Mouse (Mus musculus) megakaryocyte, embryonic 14.5 days (primary cell): ENCODE results near the gene Abhd10. TPM values are rescaled to one million over a fixed set of nuclear protein-coding genes. Genes with fewer than 3 reads are reported as not detected.

Source experiments
- H3K27me3 ChIP-seq: replicated peaks from 2 replicates; pipeline ENCODE3; 2012; ENCODE audit warnings: inconsistent platforms
- H3K36me3 ChIP-seq: replicated peaks from 2 replicates; pipeline ENCODE3; 2012; ENCODE audit warnings: low read length, inconsistent platforms, mixed read lengths
- H3K4me1 ChIP-seq: 2 replicates; pipeline ENCODE4 v1.6.1; 2012; ENCODE audit warnings: inconsistent platforms
- H3K4me3 ChIP-seq: replicated peaks from 2 replicates; pipeline ENCODE3; 2012; ENCODE audit warnings: moderate library complexity, mild to moderate bottlenecking, inconsistent platforms
- H3K9me3 ChIP-seq: 2 replicates; pipeline ENCODE4 v1.6.1; 2012; ENCODE audit warnings: inconsistent platforms
- FLI1 ChIP-seq: IDR thresholded peaks from 2 replicates; pipeline ENCODE4 v1.6.1; 2012; ENCODE audit warnings: low read length, inconsistent platforms, mixed read lengths
- GATA1 ChIP-seq: IDR thresholded peaks from 3 replicates; pipeline ENCODE4 v1.6.1; 2012; ENCODE audit warnings: mixed read lengths, low read length, inconsistent platforms, borderline replicate concordance
- polyA plus RNA-seq: library from polyadenylated mRNA; stranded (reverse); fragments of >175 nt; gene quantifications from 2 replicates; pipeline ENCODE4 v1.2.3, GENCODE M21; 2012; ENCODE audit warnings: low replicate concordance; ENCODE audit not compliant: insufficient read depth

The Abhd10 gene
- polyA plus RNA-seq, 1 experiment = 4.5 TPM

DNA sequence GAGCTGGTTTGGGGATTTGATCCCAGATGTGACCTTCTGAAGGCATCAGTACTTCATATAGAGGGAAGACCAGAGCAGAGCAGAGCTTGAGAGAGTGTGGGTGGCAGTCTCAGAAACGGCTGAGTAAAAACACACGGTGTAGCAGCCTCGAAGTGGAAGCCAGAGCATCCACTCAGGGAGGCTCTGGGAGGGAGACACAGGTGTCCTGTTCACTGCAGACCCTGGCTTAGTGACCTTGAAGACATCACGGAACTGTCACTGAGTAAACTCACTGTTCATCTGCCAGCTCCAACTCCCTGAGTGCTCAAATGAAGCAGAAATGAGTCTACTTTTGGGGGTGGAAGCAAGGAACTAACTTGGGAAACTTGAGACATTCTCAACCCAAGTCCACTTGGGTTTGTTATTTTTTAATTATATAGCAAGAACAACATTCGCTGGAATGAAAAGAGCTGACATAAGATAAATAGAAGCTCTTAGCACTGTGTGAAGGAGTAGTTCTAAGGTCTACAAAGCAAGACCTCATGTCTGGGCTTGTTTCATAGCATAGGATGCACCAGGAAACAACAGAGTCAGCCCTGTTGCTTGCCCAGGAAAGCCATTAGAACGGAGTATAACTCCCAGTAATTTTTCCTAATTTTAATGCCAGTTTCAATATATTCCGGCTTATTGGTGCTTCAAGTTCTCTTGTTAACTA is 23.2 kb upstream of the Abhd10 start:
- Histone ChIP-seq H3K27me3 (no peaks in the 10 kb centered on the region), H3K4me3 (no peak overlapping the region), H3K4me1 (no peaks in the 10 kb centered on the region), H3K9me3 (no peaks in the 10 kb centered on the region), H3K36me3 (no peaks in the 10 kb centered on the region)
- TF ChIP-seq GATA1 (no peak), FLI1 (no peak)

DNA sequence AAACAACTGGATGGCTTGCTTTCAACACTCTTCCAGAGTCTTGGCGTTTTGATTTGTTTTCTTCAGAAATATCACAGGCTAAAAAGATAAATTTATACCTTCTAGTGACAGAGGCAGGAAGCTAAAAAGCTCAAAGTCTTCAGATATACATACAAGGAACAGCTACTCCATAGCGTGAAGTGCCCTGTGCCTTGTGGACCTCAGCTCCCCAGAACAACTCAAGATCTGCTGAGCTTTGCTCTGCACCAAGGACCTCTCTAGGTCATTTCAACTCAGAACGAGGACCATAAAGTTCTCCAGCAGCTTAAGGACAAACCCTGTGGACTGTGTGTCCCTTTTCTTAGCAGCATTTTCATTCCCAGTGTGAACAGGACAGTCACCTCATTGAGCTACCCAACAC is 22.3 kb upstream of the Abhd10 start:
- no peaks in the 10 kb centered on the region for H3K27me3 ChIP-seq
- no peak for TF ChIP-seq FLI1
- no peak for TF ChIP-seq GATA1
- no peaks in the 10 kb centered on the region for H3K4me1 ChIP-seq
- H3K4me3 ChIP-seq = no peak overlapping the region
- no peaks in the 10 kb centered on the region for H3K36me3 ChIP-seq
- H3K9me3 ChIP-seq = no peaks in the 10 kb centered on the region

DNA sequence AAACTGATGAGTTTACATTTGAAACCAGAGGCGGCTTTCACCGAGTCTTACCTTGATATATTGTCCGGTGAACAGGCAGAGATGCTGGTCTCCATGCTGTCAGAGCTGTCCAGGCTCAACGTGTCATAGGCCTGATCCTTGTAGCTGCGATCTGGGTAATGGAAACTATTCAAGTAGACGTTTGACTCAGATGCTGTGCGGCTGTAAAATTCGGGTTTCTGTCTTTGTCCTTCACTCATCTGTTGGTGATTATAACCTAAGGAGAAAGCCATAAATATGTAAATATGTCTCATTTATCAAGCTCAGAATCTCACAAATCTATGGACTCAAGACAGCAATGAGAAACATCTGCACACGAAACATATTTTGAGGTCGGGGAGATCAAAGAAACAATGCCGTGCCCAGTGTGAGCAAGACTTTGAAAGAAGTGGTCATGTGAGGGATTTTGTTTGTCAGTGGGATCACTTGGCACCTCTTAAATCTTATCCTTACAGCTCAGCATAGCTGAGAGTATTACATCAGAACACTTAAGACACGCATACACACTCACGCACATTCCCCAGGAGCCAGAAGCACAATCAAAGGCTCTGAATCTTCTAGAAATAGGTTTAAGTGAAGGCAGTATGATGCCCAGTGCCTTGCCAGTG is 20.2 kb upstream of the Abhd10 start:
- Histone ChIP-seq H3K27me3 (no peaks in the 10 kb centered on the region), H3K36me3 (no peaks in the 10 kb centered on the region), H3K9me3 (no peaks in the 10 kb centered on the region), H3K4me3 (no peak overlapping the region), H3K4me1 (no peaks in the 10 kb centered on the region; the same call in 1 of the 2 replicates)
- no peak for TF ChIP-seq GATA1
- TF ChIP-seq FLI1 = no peak

DNA sequence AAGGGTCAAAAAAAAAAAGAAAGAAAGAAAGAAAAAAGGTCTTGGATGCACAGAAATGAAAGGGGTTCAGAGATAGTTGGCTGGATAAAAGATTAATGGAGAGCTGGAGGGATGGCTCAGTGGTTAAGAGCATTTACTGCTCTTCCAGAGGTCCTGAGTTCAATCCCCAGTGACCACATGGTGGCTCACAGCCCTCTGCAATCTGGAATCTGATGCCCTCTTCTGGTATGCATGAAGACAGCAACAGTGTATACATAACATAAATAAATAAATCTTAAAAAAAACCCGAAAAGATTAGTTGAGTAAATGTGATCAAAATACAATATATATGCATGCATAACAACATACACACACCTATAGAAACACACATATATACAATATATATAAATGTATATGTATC is 18.7 kb upstream of the Abhd10 start:
- Histone ChIP-seq H3K4me1 (peaks cover 7% of the 10 kb centered on the region; the same call in 1 of the 2 replicates), H3K9me3 (no peaks in the 10 kb centered on the region)
- TF ChIP-seq FLI1 (no peak), GATA1 (no peak)

DNA sequence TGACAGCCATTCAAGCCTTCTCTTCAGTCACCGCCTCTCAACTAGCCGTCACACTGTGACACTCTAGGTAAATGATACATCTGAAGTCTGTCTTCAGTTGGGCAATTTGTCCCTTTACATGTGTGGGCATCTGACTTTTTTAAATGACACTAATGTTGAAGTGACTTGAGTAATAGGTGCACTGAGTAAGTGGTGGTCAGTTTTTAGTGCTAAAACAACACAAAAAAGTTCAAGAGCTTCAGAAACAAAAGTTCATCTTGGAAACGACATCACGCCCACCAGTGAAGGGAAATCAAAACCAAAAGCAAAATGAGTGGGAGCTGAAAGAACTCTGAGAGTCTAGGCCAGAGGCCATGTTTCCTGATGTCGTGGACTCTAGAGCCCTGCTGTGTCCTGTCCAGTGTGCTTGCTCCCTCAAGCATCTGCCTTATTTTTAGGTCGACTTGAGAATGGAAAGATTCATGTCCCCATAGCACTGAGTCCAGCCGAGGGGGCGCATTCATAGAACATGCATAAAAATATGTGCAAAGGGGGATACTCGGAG is 16.0 kb upstream of the Abhd10 start:
- H3K9me3 ChIP-seq = no peaks in the 10 kb centered on the region
- H3K4me1 ChIP-seq = peaks cover 7% of the 10 kb centered on the region; the same call in 1 of the 2 replicates
- no peaks in the 10 kb centered on the region for H3K27me3 ChIP-seq
- H3K36me3 ChIP-seq = no peaks in the 10 kb centered on the region
- no peak for TF ChIP-seq GATA1
- no peak for TF ChIP-seq FLI1
- no peak overlapping the region for H3K4me3 ChIP-seq

More for the DNA sequence above, 18.7 kb upstream of the Abhd10 start:
- no peaks in the 10 kb centered on the region for H3K36me3 ChIP-seq
- H3K4me3 ChIP-seq = no peak overlapping the region
- no peaks in the 10 kb centered on the region for H3K27me3 ChIP-seq

DNA sequence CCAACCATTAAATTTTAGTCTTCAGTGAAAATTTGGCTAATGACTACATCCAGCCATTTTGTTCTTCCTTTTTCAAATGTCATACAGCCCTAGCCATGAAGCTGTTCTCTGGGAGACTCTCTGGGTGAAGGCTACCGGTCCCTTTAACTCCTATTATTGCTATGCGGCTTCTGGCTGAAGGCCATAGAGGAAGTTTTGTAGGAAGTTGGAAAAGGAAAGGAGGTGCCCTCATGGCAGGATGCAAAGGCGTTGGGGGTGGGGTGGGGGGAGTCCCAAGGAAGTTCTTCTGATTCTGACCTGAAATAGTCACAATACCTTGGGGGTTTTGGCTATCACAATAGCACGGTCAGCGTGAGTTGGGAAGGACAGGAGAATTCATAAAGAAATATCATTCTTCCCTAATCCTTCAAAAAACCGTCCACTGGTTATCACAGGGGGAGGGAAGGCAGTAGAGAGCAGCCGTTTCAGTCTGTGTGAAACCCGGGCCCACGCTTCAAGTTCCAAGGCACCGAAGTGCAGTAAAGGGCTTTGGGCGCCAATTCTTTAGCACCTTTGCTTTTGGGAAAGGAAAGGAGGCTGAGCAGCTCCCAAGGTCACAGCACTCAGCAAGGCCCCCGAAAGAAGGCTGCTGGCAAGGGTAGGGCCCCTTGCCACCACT is 14.8 kb upstream of the Abhd10 start:
- Histone ChIP-seq H3K27me3 (no peaks in the 10 kb centered on the region), H3K9me3 (no peaks in the 10 kb centered on the region), H3K36me3 (no peaks in the 10 kb centered on the region), H3K4me1 (peaks cover 7% of the 10 kb centered on the region; the same call in 1 of the 2 replicates), H3K4me3 (no peak overlapping the region)
- TF ChIP-seq FLI1 (no peak), GATA1 (no peak)

DNA sequence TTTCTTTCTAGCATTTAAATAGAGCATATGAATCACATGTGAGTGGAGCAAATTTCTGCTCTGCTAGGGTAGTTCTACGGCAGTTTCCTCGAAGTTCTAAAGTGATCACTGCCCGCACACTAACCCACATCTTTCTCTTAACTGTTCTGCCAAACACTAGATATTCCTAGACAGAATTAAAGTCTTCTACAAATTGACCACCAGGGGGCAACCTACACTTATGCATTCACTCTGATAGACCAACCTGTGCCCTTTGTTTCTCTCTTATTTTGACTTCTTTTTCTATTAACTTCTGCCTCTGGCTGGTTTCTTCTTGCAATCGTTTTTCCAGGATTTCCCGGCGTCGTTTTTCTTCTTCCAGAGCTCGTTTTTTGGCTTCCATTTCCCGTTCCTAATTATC is 14.1 kb upstream of the Abhd10 start:
- Histone ChIP-seq H3K4me3 (no peak overlapping the region), H3K9me3 (no peaks in the 10 kb centered on the region), H3K36me3 (no peaks in the 10 kb centered on the region), H3K27me3 (no peaks in the 10 kb centered on the region), H3K4me1 (peaks cover 7% of the 10 kb centered on the region; the same call in 1 of the 2 replicates)
- TF ChIP-seq GATA1 (no peak), FLI1 (no peak)

GRCm38 (mm10) chr16:45743591-45744144 is 913 bp upstream of the Abhd10 start:
- no peak for TF ChIP-seq FLI1
- Histone ChIP-seq H3K9me3 (no peaks in the 10 kb centered on the region), H3K4me3 (no peak overlapping the region), H3K27me3 (no peaks in the 10 kb centered on the region), H3K36me3 (peaks cover 12% of the 10 kb centered on the region), H3K4me1 (peaks cover 31% of the 10 kb centered on the region)

- H3K4me1 ChIP-seq = peaks cover 29% of the 10 kb centered on the region
- no peaks in the 10 kb centered on the region for H3K9me3 ChIP-seq
- peaks cover 64% of the 10 kb centered on the region for H3K36me3 ChIP-seq
- TF ChIP-seq FLI1 (no peak), GATA1 (no peak)
- no peaks in the 10 kb centered on the region for H3K27me3 ChIP-seq
- no peak overlapping the region for H3K4me3 ChIP-seq
These were observed 4.9 kb downstream of the Abhd10 start for GRCm38 (mm10) chr16:45737880-45738279.

- Histone ChIP-seq H3K36me3 (peaks cover 75% of the 10 kb centered on the region), H3K9me3 (no peaks in the 10 kb centered on the region), H3K4me3 (no peak overlapping the region), H3K4me1 (peaks cover 29% of the 10 kb centered on the region), H3K27me3 (no peaks in the 10 kb centered on the region)
- TF ChIP-seq FLI1 = no peak
- TF ChIP-seq GATA1 = no peak
These were observed 6.0 kb downstream of the Abhd10 start for GRCm38 (mm10) chr16:45736724-45737123.
